Mouse (Mus musculus): ENCODE measurements around the gene Psors1c2. TPM values are rescaled to one million over a fixed set of nuclear protein-coding genes. Genes with fewer than 3 reads are reported as not detected.

Gene Psors1c2
- polyA plus RNA-seq, 2 experiments, result 0.39 to 1.0 TPM

GRCm38 (mm10) chr17:35544680-35545079 lies 11.7 kb downstream of the Psors1c2 start:
- no peak overlapping the region for H3K4me2 ChIP-seq (replicated peaks; ENCODE audit: low read depth, low read length, severe bottlenecking)
- H3K27me3 ChIP-seq (ENCODE audit: control insufficient read depth, insufficient read depth, low read length), result no peaks in the 10 kb centered on the region
- DNase-seq (ENCODE audit: low spot score), result peak; percentile 50
- H3K4me1 ChIP-seq (ENCODE audit: control insufficient read depth, insufficient read depth, low read length), result no peaks in the 10 kb centered on the region; the same call in 1 of the 2 replicates
- 33% methylated on average over 6 of the region's 6 CpGs for WGBS
- TF ChIP-seq POLR2A (IDR thresholded peaks at IDR 0.05; ENCODE audit: borderline replicate concordance, extremely low read depth, insufficient read depth, insufficient read length), result no peak
- H3K4me3 ChIP-seq (replicated peaks; ENCODE audit: low read length), result no peak overlapping the region
- H3K9me3 ChIP-seq (ENCODE audit: control insufficient read depth, low read length), result no peaks in the 10 kb centered on the region
- H3K9ac ChIP-seq (ENCODE audit: low read depth, low read length, severe bottlenecking), result no peak overlapping the region
- ATAC-seq (ENCODE audit: low FRiP score, low read depth), result no peak
- H3K36me3 ChIP-seq (ENCODE audit: control insufficient read depth, insufficient read depth, low read length), result no peaks in the 10 kb centered on the region
- H3K27ac ChIP-seq (replicated peaks; ENCODE audit: low read depth, low read length), result no peak overlapping the region

GRCm38 (mm10) chr17:35547465-35547864 lies 14.5 kb downstream of the Psors1c2 start:
- Histone ChIP-seq H3K4me2 (replicated peaks; ENCODE audit: low read depth, low read length, severe bottlenecking) (no peak overlapping the region), H3K9ac (ENCODE audit: low read depth, low read length, severe bottlenecking) (no peak overlapping the region), H3K9me3 (ENCODE audit: control insufficient read depth, low read length) (no peaks in the 10 kb centered on the region), H3K27ac (replicated peaks; ENCODE audit: low read depth, low read length) (no peak overlapping the region), H3K4me1 (ENCODE audit: control insufficient read depth, insufficient read depth, low read length) (no peaks in the 10 kb centered on the region; the same call in 1 of the 2 replicates), H3K4me3 (replicated peaks; ENCODE audit: low read length) (no peak overlapping the region), H3K27me3 (ENCODE audit: control insufficient read depth, insufficient read depth, low read length) (no peaks in the 10 kb centered on the region), H3K36me3 (ENCODE audit: control insufficient read depth, insufficient read depth, low read length) (no peaks in the 10 kb centered on the region)
- WGBS, result 46% methylated on average over 2 of the region's 2 CpGs
- no peak for TF ChIP-seq POLR2A (IDR thresholded peaks at IDR 0.05; ENCODE audit: borderline replicate concordance, extremely low read depth, insufficient read depth, insufficient read length)
- no peak for DNase-seq (ENCODE audit: low spot score)
- no peak for ATAC-seq (ENCODE audit: low FRiP score, low read depth)

GRCm38 (mm10) chr17:35548636-35549035 lies 15.6 kb downstream of the Psors1c2 start:
- Histone ChIP-seq H3K9me3 (ENCODE audit: control insufficient read depth, low read length) (no peaks in the 10 kb centered on the region), H3K27ac (replicated peaks; ENCODE audit: low read depth, low read length) (no peak overlapping the region), H3K4me2 (replicated peaks; ENCODE audit: low read depth, low read length, severe bottlenecking) (no peak overlapping the region), H3K36me3 (ENCODE audit: control insufficient read depth, insufficient read depth, low read length) (no peaks in the 10 kb centered on the region), H3K4me1 (ENCODE audit: control insufficient read depth, insufficient read depth, low read length) (no peaks in the 10 kb centered on the region; the same call in 1 of the 2 replicates), H3K9ac (ENCODE audit: low read depth, low read length, severe bottlenecking) (no peak overlapping the region), H3K4me3 (replicated peaks; ENCODE audit: low read length) (no peak overlapping the region), H3K27me3 (ENCODE audit: control insufficient read depth, insufficient read depth, low read length) (no peaks in the 10 kb centered on the region)
- DNase-seq (ENCODE audit: low spot score), result no peak
- 25% methylated on average over 5 of the region's 5 CpGs for WGBS
- TF ChIP-seq POLR2A (IDR thresholded peaks at IDR 0.05; ENCODE audit: borderline replicate concordance, extremely low read depth, insufficient read depth, insufficient read length), result no peak
- ATAC-seq (ENCODE audit: low FRiP score, low read depth), result no peak

DNA sequence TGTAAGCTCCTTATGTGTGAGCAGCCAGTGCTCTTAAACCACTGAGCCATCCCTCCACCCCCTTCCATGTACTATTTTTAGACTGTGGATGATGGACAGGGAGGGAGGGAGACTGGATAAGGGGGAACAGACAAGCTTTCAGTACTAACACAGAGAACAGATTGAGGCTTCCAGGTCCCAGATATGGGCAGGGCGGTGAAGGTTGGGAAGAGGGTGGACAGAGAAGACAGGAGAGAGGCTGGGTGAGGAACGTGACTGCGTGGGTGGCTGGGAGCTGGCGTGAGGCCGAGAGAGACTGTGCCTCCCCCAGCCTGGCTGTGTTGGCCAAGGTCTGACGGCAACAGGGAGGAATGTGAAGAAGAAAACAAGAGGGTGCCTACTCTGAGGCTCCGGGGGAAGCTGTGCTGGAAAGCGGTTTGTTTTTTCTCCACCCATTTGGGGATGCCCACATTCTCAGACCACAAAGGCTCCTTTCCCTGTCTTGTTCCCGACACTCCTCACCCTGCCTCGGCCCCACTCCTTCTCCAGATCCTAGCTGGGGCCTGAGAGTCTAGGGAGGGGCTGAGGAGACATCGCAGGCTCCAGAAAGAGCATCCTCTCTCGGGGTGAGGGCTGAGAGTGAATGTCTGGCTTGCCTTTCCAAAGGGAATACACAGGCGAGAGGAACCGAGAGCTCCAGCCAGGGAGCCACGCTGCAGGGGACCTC lies 16.6 kb downstream of the Psors1c2 start:
- no peaks in the 10 kb centered on the region for H3K9me3 ChIP-seq (ENCODE audit: control insufficient read depth, low read length)
- no peak overlapping the region for H3K4me2 ChIP-seq (replicated peaks; ENCODE audit: low read depth, low read length, severe bottlenecking)
- DNase-seq (ENCODE audit: low spot score) (no peak), ATAC-seq (ENCODE audit: low FRiP score, low read depth) (peak; percentile 51)
- H3K9ac ChIP-seq (ENCODE audit: low read depth, low read length, severe bottlenecking), result peak overlapping the region; percentile 31; the same call in 1 of the 2 replicates
- no peak overlapping the region for H3K4me3 ChIP-seq (replicated peaks; ENCODE audit: low read length)
- TF ChIP-seq POLR2A (IDR thresholded peaks at IDR 0.05; ENCODE audit: borderline replicate concordance, extremely low read depth, insufficient read depth, insufficient read length), result no peak
- no peaks in the 10 kb centered on the region for H3K27me3 ChIP-seq (ENCODE audit: control insufficient read depth, insufficient read depth, low read length)
- no peaks in the 10 kb centered on the region; the same call in 1 of the 2 replicates for H3K4me1 ChIP-seq (ENCODE audit: control insufficient read depth, insufficient read depth, low read length)
- peak overlapping the region; percentile 2 for H3K27ac ChIP-seq (replicated peaks; ENCODE audit: low read depth, low read length)
- 55% methylated on average over 15 of the region's 15 CpGs for WGBS
- H3K36me3 ChIP-seq (ENCODE audit: control insufficient read depth, insufficient read depth, low read length), result no peaks in the 10 kb centered on the region

GRCm38 (mm10) chr17:35550143-35550494 lies 17.1 kb downstream of the Psors1c2 start:
- H3K27me3 ChIP-seq (ENCODE audit: control insufficient read depth, insufficient read depth, low read length), result no peaks in the 10 kb centered on the region
- ATAC-seq (ENCODE audit: low FRiP score, low read depth), result no peak
- 93% methylated on average over 4 of the region's 4 CpGs for WGBS
- no peak overlapping the region for H3K9ac ChIP-seq (ENCODE audit: low read depth, low read length, severe bottlenecking)
- H3K4me1 ChIP-seq (ENCODE audit: control insufficient read depth, insufficient read depth, low read length), result no peaks in the 10 kb centered on the region; the same call in 1 of the 2 replicates
- peak overlapping the region; percentile 2; the same call in 1 of the 2 replicates for H3K27ac ChIP-seq (replicated peaks; ENCODE audit: low read depth, low read length)
- H3K36me3 ChIP-seq (ENCODE audit: control insufficient read depth, insufficient read depth, low read length), result no peaks in the 10 kb centered on the region
- H3K4me2 ChIP-seq (replicated peaks; ENCODE audit: low read depth, low read length, severe bottlenecking), result no peak overlapping the region
- H3K4me3 ChIP-seq (replicated peaks; ENCODE audit: low read length), result no peak overlapping the region
- no peaks in the 10 kb centered on the region for H3K9me3 ChIP-seq (ENCODE audit: control insufficient read depth, low read length)
- no peak for DNase-seq (ENCODE audit: low spot score)
- TF ChIP-seq POLR2A (IDR thresholded peaks at IDR 0.05; ENCODE audit: borderline replicate concordance, extremely low read depth, insufficient read depth, insufficient read length), result no peak

Data from limb, embryonic 14.5 days (tissue).